Mouse (Mus musculus) gastrocnemius, postnatal 25 days (tissue): Measurements from ENCODE around the gene Vipr2. TPM values are rescaled to one million over a fixed set of nuclear protein-coding genes. Genes with fewer than 3 reads are reported as not detected.

Source experiments
- DNase-seq: peaks from one replicate; pipeline ENCODE4 v3.0.0; 2022
- long read RNA-seq, 2 experiments: library from polyadenylated mRNA; stranded (forward); transcript quantifications; one replicate each; pipeline ENCODE4 v2.0.0; 2021
- total RNA-seq, 2 experiments: library from RNA; stranded (reverse); gene quantifications; 1 replicate in 1 of 2; 2 replicates in 1 of 2; pipeline ENCODE4 v1.2.3; 2021

Vipr2 gene
- 1 to 10 TPM; 1.3 to 1.7 TPM for total RNA-seq
- long read RNA-seq, experiment 1: 0 reads
- long read RNA-seq, experiment 2, partial matches to known transcripts: 2 of 3 reads
- long read RNA-seq, experiment 2, other reads (novel, unspliced or antisense): 0 of 3 reads

DNA sequence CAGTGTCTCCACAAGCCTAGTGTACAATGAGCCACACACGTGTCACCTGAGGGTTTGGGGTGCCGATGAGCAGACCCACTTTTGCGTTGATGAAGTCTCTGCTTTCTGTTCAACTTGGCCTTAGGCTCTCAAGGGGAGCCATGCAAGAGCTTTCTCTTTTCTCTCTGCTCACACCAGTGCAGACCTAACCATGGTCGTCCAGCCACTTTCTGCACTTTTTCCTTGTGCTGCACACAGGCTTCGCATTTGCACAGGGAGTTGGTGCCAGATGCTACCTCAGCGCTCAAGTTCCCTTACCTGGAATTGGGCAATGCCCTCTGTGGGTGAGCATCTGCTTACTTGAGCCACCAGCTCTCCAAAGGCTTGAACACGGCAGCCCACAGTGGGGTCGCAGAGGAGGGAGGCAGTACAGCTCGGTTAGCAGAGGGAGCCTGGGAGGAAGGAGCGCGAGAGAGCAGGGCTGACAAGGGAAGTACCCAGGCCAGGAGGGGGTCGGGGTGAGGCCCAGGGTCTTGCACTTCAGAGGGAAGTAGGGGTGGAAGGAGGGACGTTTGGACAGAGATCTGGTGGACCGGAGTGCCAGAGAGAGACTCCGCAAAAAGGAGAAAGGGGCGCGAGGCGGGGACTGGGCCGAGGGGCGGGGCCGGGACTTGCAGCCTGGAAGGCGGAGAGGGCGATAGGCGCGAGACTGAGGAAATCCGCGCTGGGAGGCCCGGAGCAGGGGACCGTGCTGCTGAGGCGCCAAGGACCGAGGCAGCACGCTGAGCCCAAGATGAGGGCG is at the start of gene Vipr2:
Gene Vipr2 (plus strand): TSS at position 653 of the 781 bp plus-strand sequence.
- DNase-seq: peak; percentile 32

DNA sequence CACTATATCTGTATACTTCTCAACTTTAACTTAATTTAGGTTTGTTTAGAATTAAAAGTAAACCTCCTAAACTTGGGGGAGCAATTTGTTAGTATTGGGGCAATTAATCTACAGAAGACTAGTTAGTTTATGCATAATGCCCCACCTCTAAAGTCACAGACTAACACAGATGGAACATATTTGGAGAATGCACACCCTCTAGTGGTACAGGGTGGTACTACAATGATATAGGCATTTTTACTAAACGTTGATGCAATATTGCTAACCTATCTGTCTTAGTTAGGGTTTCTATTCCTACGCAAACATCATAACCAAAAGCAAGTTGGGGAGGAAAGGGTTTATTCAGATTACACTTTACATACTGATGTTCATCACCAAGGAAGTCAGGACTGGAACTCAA is 49.4 kb upstream of the Vipr2 start:
- no peak for DNase-seq

GRCm38 (mm10) chr12:116035346-116035745 is 42.2 kb upstream of the Vipr2 start:
- no peak for DNase-seq

DNA sequence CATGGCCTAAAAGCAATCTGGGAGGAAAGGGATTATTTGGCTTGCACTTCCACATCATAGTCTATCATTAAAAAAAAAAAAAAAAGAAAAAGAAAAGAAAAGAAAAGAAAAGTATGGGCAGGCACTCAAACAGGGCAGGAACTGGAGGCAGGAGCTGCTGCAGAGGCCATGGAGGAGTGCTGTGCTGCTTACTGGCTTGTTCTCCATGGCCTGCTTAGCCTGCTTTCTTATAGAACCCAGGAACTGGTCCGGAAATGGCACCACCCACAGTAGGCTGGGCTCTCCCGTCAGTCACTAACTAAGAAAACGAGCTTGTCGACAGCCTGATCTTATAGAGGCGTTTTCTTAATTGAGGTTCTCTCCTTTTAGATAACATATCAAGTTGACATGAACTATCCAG is 32.7 kb upstream of the Vipr2 start:
- DNase-seq: no peak

- DNase-seq: peak; percentile 96
Observed at GRCm38 (mm10) chr12:116047440-116048377, 29.8 kb upstream of the Vipr2 start, which contains the start of gene Zfp386. Zfp386 (plus strand) TSS chr12:116047724.

DNA sequence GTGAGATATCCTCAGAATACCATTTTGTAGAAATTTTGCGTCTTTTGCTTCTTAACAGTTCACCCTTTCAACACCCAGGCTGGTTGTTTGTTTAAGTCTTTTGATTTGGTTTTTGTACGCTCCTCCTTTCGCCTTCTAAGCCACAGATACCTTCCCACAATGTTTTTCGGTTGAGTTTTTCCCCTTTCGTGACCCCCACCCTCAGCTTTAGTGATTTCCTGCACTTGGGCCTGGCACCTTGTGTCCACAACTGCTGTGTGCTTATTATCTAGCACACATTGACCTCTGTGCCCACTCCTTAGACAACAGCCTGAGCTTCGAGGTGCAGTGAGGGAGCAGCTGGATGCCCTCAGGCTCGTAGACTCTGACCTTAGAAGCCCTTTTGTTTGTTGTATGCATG is 28.8 kb upstream of the Vipr2 start:
- DNase-seq: no peak

GRCm38 (mm10) chr12:116049236-116049635 is 28.3 kb upstream of the Vipr2 start:
- DNase-seq: no peak

DNA sequence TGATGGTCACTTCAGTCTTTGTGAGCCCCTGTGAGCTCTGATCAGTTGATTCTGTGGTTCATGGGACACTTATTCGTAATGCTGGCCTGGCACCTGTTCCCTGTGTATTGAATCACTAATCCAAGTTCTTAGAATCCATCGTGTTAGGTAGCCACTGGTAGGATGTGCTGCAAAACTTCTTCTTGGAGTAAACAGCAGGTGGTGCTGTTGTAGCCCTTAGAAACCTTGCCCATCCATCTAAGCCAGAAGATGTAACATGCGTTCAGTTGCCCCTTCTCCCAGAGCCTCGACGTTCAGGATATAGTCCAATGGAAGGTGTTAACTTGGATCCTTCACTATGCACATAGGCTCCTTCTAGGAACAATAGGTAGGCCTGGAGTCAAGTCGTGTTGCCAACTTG is 27.8 kb upstream of the Vipr2 start:
- no peak for DNase-seq

GRCm38 (mm10) chr12:116054342-116054741 is 23.2 kb upstream of the Vipr2 start:
- DNase-seq: no peak

DNA sequence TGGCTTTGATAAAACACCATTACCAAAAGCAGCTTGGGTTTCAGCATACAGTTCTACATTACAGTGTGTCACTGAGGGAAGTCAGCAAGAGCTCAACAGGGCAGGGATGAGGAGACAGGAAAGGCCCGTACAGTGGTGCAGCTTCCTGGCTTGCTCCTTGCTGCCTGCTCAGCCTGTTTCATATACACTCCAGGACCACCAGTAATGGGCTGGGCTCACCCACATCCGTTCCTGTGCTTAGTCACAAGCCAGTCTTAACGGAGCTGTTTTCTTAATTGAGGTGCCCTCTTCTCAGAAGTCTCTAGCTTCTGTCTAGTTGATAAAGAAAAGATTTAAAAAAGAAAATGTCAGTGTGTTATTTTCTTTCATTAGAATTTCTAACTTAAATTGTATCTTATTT is 21.4 kb upstream of the Vipr2 start:
- no peak for DNase-seq

DNA sequence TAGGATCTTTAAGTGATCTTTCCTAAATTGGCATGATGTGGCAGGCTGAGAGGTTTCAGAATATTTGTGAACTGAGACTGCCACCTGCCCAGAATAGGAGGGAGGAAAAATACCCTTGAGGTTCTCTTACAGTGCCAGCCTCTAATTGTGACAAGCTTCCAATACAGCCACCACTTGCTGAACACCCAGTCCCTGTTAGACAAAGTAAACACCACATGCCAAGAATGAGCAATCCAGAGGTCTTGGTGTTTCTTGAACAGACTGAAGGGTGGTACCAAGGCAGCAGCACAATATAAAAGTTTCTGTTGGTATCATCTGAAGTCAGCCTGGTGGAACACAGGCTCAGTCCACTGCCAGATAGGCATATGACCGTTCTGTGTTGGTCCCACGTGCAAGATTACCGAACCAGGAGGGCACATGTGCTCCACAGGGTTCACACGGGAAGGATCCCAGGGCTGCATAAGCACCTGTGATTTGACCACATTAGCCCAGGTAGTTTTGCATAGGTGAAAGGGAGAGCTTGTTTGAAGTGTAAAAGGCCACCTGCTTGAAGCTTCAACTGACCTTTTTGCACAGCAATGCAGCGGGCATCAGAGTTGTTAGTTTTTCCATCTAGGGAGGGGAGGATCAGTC is 15.8 kb upstream of the Vipr2 start:
- no peak for DNase-seq

DNA sequence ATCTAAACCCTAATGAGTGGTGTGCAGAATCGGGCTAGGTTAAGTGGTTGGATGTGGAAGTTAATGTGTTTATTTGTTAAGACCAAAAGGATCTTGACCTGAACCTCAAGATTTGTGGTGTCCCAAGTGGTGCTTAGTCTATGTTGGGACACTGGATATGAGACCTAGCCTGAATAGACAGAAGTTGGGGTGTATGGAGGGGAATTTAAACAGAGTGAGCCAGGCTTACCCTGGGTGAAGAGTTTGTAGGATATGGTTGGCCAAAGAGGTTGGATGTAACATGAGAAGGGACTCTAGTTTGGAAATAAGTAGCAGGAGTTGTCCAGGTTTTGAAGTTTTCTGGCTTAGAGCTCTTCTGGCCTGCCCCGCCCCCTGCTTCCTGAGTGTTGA is 15.3 kb upstream of the Vipr2 start:
- DNase-seq: no peak

DNA sequence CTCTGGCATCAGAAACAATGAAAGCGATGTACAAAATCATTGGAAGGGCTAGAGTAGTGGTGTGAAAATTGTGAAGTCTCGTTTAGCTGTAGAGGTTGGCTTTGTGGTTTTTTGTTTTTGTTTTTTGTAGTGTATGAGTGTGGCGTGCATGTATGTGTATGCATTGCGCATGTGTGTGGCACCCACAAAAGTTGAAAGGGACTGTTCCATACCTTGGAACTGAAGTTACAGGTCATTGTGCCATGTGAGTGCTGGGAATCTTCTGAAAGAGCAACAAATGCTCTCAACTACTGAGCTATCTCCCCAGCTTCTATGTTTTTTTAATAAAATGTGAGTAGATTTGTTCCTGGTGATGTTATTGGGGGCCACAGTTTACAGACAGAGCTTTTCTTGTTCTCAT is 14.5 kb upstream of the Vipr2 start:
- no peak for DNase-seq

GRCm38 (mm10) chr12:116071023-116071422 is 6.5 kb upstream of the Vipr2 start:
- DNase-seq: peak; percentile 25

DNA sequence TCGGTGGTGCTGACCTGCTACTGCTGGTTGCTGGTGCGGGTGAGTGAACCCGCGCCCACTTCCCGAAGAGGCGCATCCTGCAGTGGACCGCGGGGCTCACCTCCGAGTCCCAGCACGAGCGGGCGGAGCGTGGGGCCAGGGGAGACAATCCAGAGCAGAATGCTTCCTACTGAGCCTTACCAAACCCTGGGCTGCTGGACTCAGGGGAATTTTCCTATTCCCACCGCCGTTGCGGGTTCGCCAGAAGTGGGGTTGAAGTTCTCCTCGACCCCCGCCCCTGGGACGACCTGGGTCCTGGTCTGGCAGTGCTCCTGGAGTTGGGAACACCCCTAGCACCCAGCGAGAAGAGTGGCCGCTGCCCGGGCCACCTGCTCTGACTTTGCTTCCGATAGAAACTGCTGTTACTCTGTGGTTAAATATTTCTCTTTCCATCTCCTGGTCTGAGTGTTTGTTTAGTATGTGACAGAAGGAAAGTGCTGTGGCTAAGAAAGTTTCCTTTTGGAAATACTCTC is 385 bp downstream of the Vipr2 start:
- DNase-seq: no peak

DNA sequence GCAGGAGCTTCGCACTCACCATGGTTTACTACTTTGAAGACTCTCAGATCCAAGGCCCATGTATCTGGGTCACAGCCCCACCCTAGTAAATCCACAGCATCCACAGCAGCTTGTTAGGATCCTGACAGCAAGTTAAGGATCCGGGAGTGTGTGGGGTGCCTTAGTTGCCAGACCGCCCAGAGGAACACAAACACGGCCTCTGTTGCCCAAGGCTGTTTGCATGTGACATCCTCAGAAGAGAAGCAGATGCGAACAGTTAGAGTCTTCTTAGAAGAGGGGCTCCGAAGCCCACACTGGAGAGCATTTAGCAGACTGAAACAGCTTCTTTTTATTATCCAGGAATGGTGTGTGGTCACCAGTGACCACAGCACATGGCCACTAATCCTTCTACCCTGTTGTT is 5.6 kb downstream of the Vipr2 start:
- DNase-seq: no peak

DNA sequence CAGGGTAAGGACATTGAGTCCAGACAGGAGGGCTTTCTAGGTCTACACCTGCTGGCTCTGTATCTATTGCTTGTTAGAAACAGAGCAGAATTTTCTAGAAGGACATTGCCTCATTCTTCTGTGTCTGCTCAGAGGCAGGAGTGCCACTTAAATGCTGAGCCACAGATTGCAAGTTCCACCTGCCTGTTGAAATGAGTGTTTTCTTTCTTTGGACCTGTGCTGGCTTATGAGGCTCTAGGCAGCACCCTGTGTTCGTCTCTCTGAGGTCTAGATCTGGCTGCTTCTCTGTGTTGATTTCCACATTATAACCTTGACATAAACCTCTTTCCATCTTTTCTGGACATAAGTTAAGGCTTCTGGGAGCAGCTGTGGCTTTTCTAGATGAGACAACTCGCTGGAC is 6.8 kb downstream of the Vipr2 start:
- DNase-seq: no peak

- DNase-seq: no peak
Observed at GRCm38 (mm10) chr12:116086951-116087600, 9.6 kb downstream of the Vipr2 start.

- DNase-seq: no peak
Observed at GRCm38 (mm10) chr12:116089836-116090235, 12.3 kb downstream of the Vipr2 start.

GRCm38 (mm10) chr12:116094765-116095555 is 17.4 kb downstream of the Vipr2 start:
- no peak for DNase-seq

- no peak for DNase-seq
Observed at GRCm38 (mm10) chr12:116096361-116096904, 18.9 kb downstream of the Vipr2 start.
